In the genomic region with DNA sequence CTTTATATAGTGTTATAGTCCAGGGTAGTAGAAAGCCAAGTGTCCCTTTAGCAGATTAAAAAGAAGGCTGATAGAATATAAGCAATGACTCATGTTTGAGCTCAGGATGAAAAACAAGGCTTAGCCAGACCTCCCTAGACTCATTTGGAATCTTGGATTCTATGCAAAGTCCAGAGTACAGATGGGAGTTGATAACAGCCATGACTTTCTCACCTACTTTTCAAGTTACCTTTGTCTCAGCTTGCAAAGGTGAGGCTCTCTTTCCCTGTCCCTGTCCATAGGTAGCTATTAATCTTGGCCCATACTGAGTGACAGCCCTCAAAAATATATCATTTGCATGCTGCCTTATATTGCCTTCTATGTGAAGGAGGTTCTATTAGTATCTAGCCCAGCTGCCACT, we compare ENCODE assay signal across 27 mouse cellular contexts.
A peak's percentile ranks its signal among the peaks of the same experiment; 100 is the strongest.
DNase-seq lines count a peak whose midpoint lies in the region; ATAC-seq and TF ChIP-seq lines count a peak whose summit lies in the region.
"Had no signal": no experiment of that assay in that cellular context is flagged by ENCODE, and none has a peak within 500 bp of the region (broad histone marks: within the 10 kb centered on the region; RNA-seq: fewer than 3 reads in every experiment).

No protein-coding gene starts in this region.

- ATAC-seq in intestine, embryonic 14.5 days (replicated peaks; ENCODE audit: low FRiP score, low TSS enrichment, low read depth), result peak; percentile 43; the same call in 1 of the 2 replicates
- peak; percentile 75 for ATAC-seq in intestine, postnatal 0 days
- peak; percentile 90 for ATAC-seq in stomach, postnatal 0 days (ENCODE audit: low FRiP score, low TSS enrichment)
- ATAC-seq: CD4-positive, CD25-positive, alpha-beta regulatory T cell, adult 4 months; forebrain, embryonic 13.5 days; forebrain, embryonic 16.5 days; hindbrain, embryonic 16.5 days had no signal

- H3K27me3 ChIP-seq in intestine, embryonic 14.5 days (replicated peaks; ENCODE audit: control insufficient read depth, insufficient read depth, low read length), result no peaks in the 10 kb centered on the region
- H3K27me3 ChIP-seq in intestine, postnatal 0 days (replicated peaks; ENCODE audit: control insufficient read depth, insufficient read depth, low read length), result no peaks in the 10 kb centered on the region
- no peaks in the 10 kb centered on the region for H3K27me3 ChIP-seq in stomach, postnatal 0 days (ENCODE audit: control insufficient read depth, insufficient read depth, low read length)
- H3K27me3 ChIP-seq in cerebellum, adult 2 months (ENCODE audit: control insufficient read depth, insufficient read depth, low read length), result no peaks in the 10 kb centered on the region
- H3K27me3 ChIP-seq: embryonic facial prominence, embryonic 13.5 days; forebrain, embryonic 13.5 days; hindbrain, embryonic 13.5 days had no signal

- no peak overlapping the region for H3K27ac ChIP-seq in intestine, embryonic 14.5 days (ENCODE audit: low read depth)
- no peak overlapping the region for H3K27ac ChIP-seq in intestine, postnatal 0 days (ENCODE audit: low read depth, low read length)
- H3K27ac ChIP-seq in stomach, postnatal 0 days (replicated peaks), result no peak overlapping the region; the same call in 1 of the 2 replicates
- no peak overlapping the region for H3K27ac ChIP-seq in cerebellum, adult 2 months (ENCODE audit: insufficient read depth, low read length)
- H3K27ac ChIP-seq: embryonic facial prominence, embryonic 10.5 days; embryonic facial prominence, embryonic 13.5 days; forebrain, embryonic 10.5 days; forebrain, embryonic 13.5 days; gastrocnemius, adult 2 months; hindbrain, embryonic 10.5 days; hindbrain, embryonic 13.5 days had no signal

- H3K4me1 ChIP-seq in intestine, embryonic 14.5 days (replicated peaks; ENCODE audit: control insufficient read depth, insufficient read depth, low read length), result no peaks in the 10 kb centered on the region
- H3K4me1 ChIP-seq in intestine, postnatal 0 days (replicated peaks; ENCODE audit: control insufficient read depth, insufficient read depth, low read length), result no peaks in the 10 kb centered on the region
- H3K4me1 ChIP-seq in stomach, postnatal 0 days (replicated peaks; ENCODE audit: control insufficient read depth, insufficient read depth), result no peaks in the 10 kb centered on the region
- H3K4me1 ChIP-seq in cerebellum, adult 2 months (ENCODE audit: control insufficient read depth, insufficient read depth, low read length), result no peaks in the 10 kb centered on the region
- H3K4me1 ChIP-seq: embryonic facial prominence, embryonic 10.5 days; embryonic facial prominence, embryonic 13.5 days; forebrain, embryonic 10.5 days; forebrain, embryonic 13.5 days; hindbrain, embryonic 10.5 days; hindbrain, embryonic 13.5 days had no signal

- H3K36me3 ChIP-seq in intestine, embryonic 14.5 days (ENCODE audit: control insufficient read depth, insufficient read depth, low read length), result no peaks in the 10 kb centered on the region
- H3K36me3 ChIP-seq in intestine, postnatal 0 days (ENCODE audit: control insufficient read depth, insufficient read depth), result no peaks in the 10 kb centered on the region
- no peaks in the 10 kb centered on the region for H3K36me3 ChIP-seq in stomach, postnatal 0 days (ENCODE audit: control insufficient read depth, insufficient read depth, low read length)
- H3K36me3 ChIP-seq: embryonic facial prominence, embryonic 10.5 days; embryonic facial prominence, embryonic 13.5 days; forebrain, embryonic 10.5 days; hindbrain, embryonic 10.5 days; hindbrain, embryonic 13.5 days had no signal

- TF ChIP-seq CTCF in intestine, postnatal 0 days (IDR thresholded peaks at IDR 0.05; ENCODE audit: low read depth), result no peak
- no peak for TF ChIP-seq CTCF in stomach, postnatal 0 days (IDR thresholded peaks at IDR 0.05; ENCODE audit: low read depth)
- TF ChIP-seq CTCF in cerebellum, adult 2 months (IDR thresholded peaks at IDR 0.05; ENCODE audit: borderline replicate concordance, insufficient read depth, low read depth, low read length), result no peak

- peak; percentile 12 for DNase-seq in 3T3-L1 (ENCODE audit: low read depth, low spot score)
- DNase-seq in intestine, embryonic 14.5 days (ENCODE audit: low spot score), result peak; percentile 1
- DNase-seq in stomach, postnatal 0 days (ENCODE audit: low spot score), result no peak
- no peak for DNase-seq in frontal cortex, adult 2 months (ENCODE audit: extremely low spot score in 1 of 2, low spot score in 1 of 2)
- no peak for DNase-seq in cerebellum, adult 2 months
- no peak for DNase-seq in heart, postnatal 14 days
- DNase-seq: adrenal gland, adult 2 months; adrenal gland, postnatal 25 days; cerebellum, adult 18-20 months; cerebellum, postnatal 10 days; cerebellum, postnatal 36 days; embryo, embryonic 11 days; gastrocnemius, adult 2 months; gastrocnemius, postnatal 14 days; heart, adult 11 months; heart, postnatal 36 days had no signal

- no peak overlapping the region for H3K4me3 ChIP-seq in intestine, embryonic 14.5 days (ENCODE audit: low read depth, low read length)
- no peak overlapping the region for H3K4me3 ChIP-seq in intestine, postnatal 0 days (ENCODE audit: low read depth, low read length)
- no peak overlapping the region for H3K4me3 ChIP-seq in stomach, postnatal 0 days (ENCODE audit: low read depth, low read length)
- no peak overlapping the region for H3K4me3 ChIP-seq in cerebellum, adult 2 months (replicated peaks; ENCODE audit: insufficient read depth, low read depth, low read length)
- H3K4me3 ChIP-seq: embryonic facial prominence, embryonic 10.5 days; embryonic facial prominence, embryonic 13.5 days; forebrain, embryonic 10.5 days; forebrain, embryonic 13.5 days; gastrocnemius, adult 2 months; hindbrain, embryonic 10.5 days; hindbrain, embryonic 13.5 days had no signal

- no peak for TF ChIP-seq EP300 in stomach, postnatal 0 days (optimal IDR thresholded peaks at IDR 0.05)

- H3K9ac ChIP-seq in intestine, embryonic 14.5 days (ENCODE audit: low read length), result no peak overlapping the region
- no peak overlapping the region for H3K9ac ChIP-seq in intestine, postnatal 0 days (ENCODE audit: low read depth, low read length)
- H3K9ac ChIP-seq in stomach, postnatal 0 days (ENCODE audit: low read length), result no peak overlapping the region
- H3K9ac ChIP-seq: embryonic facial prominence, embryonic 13.5 days; forebrain, embryonic 13.5 days; hindbrain, embryonic 13.5 days had no signal

- no peak for TF ChIP-seq POLR2A in cerebellum, adult 2 months (IDR thresholded peaks at IDR 0.05; ENCODE audit: borderline replicate concordance, insufficient read depth, low read length)

- H3K4me2 ChIP-seq in intestine, embryonic 14.5 days (ENCODE audit: low read length), result no peak overlapping the region
- no peak overlapping the region for H3K4me2 ChIP-seq in intestine, postnatal 0 days (replicated peaks; ENCODE audit: low read depth)
- H3K4me2 ChIP-seq in stomach, postnatal 0 days (replicated peaks; ENCODE audit: low read depth), result no peak overlapping the region
- H3K4me2 ChIP-seq: embryonic facial prominence, embryonic 13.5 days; forebrain, embryonic 13.5 days; heart, embryonic 11.5 days; hindbrain, embryonic 13.5 days had no signal

- intact Hi-C loops in heart, postnatal 14 days (cut with DNase I), result no loop called here

- H3K9me3 ChIP-seq in intestine, embryonic 14.5 days (ENCODE audit: control insufficient read depth, low read length), result no peaks in the 10 kb centered on the region
- no peaks in the 10 kb centered on the region for H3K9me3 ChIP-seq in intestine, postnatal 0 days (ENCODE audit: control insufficient read depth)
- no peaks in the 10 kb centered on the region for H3K9me3 ChIP-seq in stomach, postnatal 0 days (ENCODE audit: control insufficient read depth, low read length)
- H3K9me3 ChIP-seq: embryonic facial prominence, embryonic 10.5 days; embryonic facial prominence, embryonic 13.5 days; forebrain, embryonic 10.5 days; forebrain, embryonic 13.5 days; hindbrain, embryonic 10.5 days; hindbrain, embryonic 13.5 days had no signal

Comparison
In these comparisons a context has a peak if more than half of its experiments do, and no peak if none do; other contexts are left out.
1. DNase-seq: peak in 3T3-L1 (single experiment) and intestine, embryonic 14.5 days (single experiment); none in stomach, postnatal 0 days (single experiment), frontal cortex, adult 2 months (0 of 2), cerebellum, adult 2 months (0 of 2) and heart, postnatal 14 days (0 of 2).
2. Peak in every context shown above with its lines, with median percentiles within 50 percentile points of each other: ATAC-seq.